Mouse (Mus musculus) limb, embryonic 14.5 days (tissue): ENCODE data around the gene Cib1. TPM values are rescaled to one million over a fixed set of nuclear protein-coding genes. Genes with fewer than 3 reads are reported as not detected.

ENCODE experiments used
- ATAC-seq: fragments of 200-750 bp; cut with Nextera tagmentation; 2 replicates; pipeline ENCODE4 v1.8.0; 2017; ENCODE audit warnings: low read depth, moderate number of reproducible peaks, moderate TSS enrichment; ENCODE audit not compliant: low FRiP score
- DNase-seq: peaks from one replicate; pipeline ENCODE4 v3.0.0-alpha.2; 2015; ENCODE audit warnings: low spot score
- H3K27ac ChIP-seq: fragments of 300-500 bp; sonication (generic); replicated peaks from 2 replicates; pipeline ENCODE4 v1.5.1; 2014; ENCODE audit warnings: low read depth, mild to moderate bottlenecking, low read length, moderate library complexity, mixed read lengths
- H3K27me3 ChIP-seq: fragments of 300-500 bp; sonication (generic); 2 replicates; pipeline ENCODE4 v1.6.1; 2014; ENCODE audit warnings: low read length, mixed read lengths; ENCODE audit not compliant: control insufficient read depth, insufficient read depth
- H3K36me3 ChIP-seq: fragments of 300-500 bp; sonication (generic); 2 replicates; pipeline ENCODE4 v1.6.1; 2014; ENCODE audit warnings: mild to moderate bottlenecking, low read length, moderate library complexity, mixed read lengths; ENCODE audit not compliant: control insufficient read depth, insufficient read depth
- H3K4me1 ChIP-seq: fragments of 300-500 bp; sonication (generic); 2 replicates; pipeline ENCODE4 v1.6.1; 2014; ENCODE audit warnings: antibody characterized with exemption, low read length, mixed read lengths; ENCODE audit not compliant: control insufficient read depth, insufficient read depth
- H3K4me2 ChIP-seq: fragments of 300-500 bp; sonication (generic); replicated peaks from 2 replicates; pipeline ENCODE4 v1.6.1; 2014; ENCODE audit warnings: low read depth, mild to moderate bottlenecking, low read length, moderate library complexity; ENCODE audit not compliant: severe bottlenecking
- H3K4me3 ChIP-seq: fragments of 300-500 bp; sonication (generic); replicated peaks from 2 replicates; pipeline ENCODE4 v1.5.1; 2014; ENCODE audit warnings: low read length
- H3K9ac ChIP-seq: fragments of 300-500 bp; sonication (generic); 2 replicates; pipeline ENCODE4 v1.6.1; 2014; ENCODE audit warnings: mild to moderate bottlenecking, low read depth, low read length, moderate library complexity; ENCODE audit not compliant: severe bottlenecking
- H3K9me3 ChIP-seq: fragments of 300-500 bp; sonication (generic); 2 replicates; pipeline ENCODE4 v1.6.1; 2016; ENCODE audit warnings: low read length; ENCODE audit not compliant: control insufficient read depth
- POLR2A ChIP-seq: fragments of 200-500 bp; IDR thresholded peaks from 2 replicates; pipeline ENCODE4 v1.8.0; 2012; ENCODE audit warnings: inconsistent platforms, mild to moderate bottlenecking, moderate library complexity, borderline replicate concordance; ENCODE audit not compliant: insufficient read depth, insufficient read length; ENCODE audit errors: extremely low read depth
- WGBS: fragments of 180-500 bp; shearing (Covaris S2); extraction: QIAGEN DNeasy Blood & Tissue Kit; methylation state at CpG from one replicate; pipeline ENCODE4 v1.1.7; 2014; 5-methylcytosine and 5-hydroxymethylcytosine counted together
- polyA plus RNA-seq, 2 experiments: library from polyadenylated mRNA; depleted of rRNA in 1 of 2; stranded (reverse) in 1 of 2; unstranded in 1 of 2; fragments of >200 nt; fragmentation: Nextera tagmentation in 1 of 2; extraction: Ambion mirVana in 1 of 2; gene quantifications; 2 replicates each; pipeline versions ENCODE4 v1.2.1 to v1.2.3; 2012 to 2014

Cib1 gene
- polyA plus RNA-seq, 2 experiments, result 37.8 to 66.1 TPM

DNA sequence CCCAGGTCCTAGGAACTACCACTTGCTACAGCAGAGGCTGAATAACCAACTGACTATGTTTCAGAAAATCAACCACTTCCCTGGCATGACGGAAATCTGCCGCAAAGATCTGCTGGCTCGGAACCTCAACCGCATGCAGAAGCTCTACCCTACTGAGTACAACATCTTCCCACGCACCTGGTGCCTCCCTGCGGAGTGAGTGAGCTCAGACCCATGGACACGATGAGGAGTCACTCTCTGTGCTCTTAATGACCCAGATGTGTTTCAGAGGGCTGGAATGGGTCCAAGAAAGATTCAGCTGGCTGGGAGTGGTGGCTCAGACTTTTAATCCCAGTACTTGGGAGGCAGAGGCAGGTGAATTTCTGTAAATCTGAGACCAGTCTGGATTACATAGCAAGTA is 19.8 kb upstream of the Cib1 start:
- no peaks in the 10 kb centered on the region for H3K27me3 ChIP-seq
- H3K4me1 ChIP-seq, result no peaks in the 10 kb centered on the region
- DNase-seq (no peak), ATAC-seq (no peak)
- no peak for TF ChIP-seq POLR2A
- 79% methylated on average over 7 of the region's 7 CpGs for WGBS
- H3K27ac ChIP-seq, result no peak overlapping the region
- no peak overlapping the region for H3K4me2 ChIP-seq
- no peaks in the 10 kb centered on the region for H3K9me3 ChIP-seq
- no peak overlapping the region for H3K4me3 ChIP-seq
- H3K36me3 ChIP-seq, result no peaks in the 10 kb centered on the region
- no peak overlapping the region for H3K9ac ChIP-seq

DNA sequence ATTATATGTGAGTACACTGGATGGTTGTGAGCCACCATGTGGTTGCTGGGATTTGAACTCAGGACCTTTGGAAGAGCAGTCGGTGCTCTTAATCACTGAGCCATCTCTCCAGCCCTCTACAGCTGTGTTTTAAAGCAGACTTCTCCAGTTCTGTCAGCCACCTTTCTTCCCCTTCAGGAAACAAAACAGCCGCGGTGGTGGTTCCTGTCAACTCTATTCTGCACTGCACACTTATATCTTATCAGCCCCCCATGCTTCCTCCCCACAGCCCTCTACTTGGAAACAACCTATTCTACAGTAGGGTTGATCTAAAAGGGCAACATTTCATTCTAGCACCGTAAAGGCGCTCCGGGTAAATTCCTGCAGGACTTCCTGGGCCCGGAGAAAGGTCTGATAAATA is 14.2 kb upstream of the Cib1 start:
- H3K4me3 ChIP-seq, result peak overlapping the region; percentile 52
- no peaks in the 10 kb centered on the region for H3K36me3 ChIP-seq
- H3K4me2 ChIP-seq, result peak overlapping the region; percentile 63
- H3K9me3 ChIP-seq, result peaks cover 3% of the 10 kb centered on the region; the same call in 1 of the 2 replicates
- 68% methylated on average over 7 of the region's 7 CpGs for WGBS
- no peaks in the 10 kb centered on the region for H3K4me1 ChIP-seq
- H3K27me3 ChIP-seq, result no peaks in the 10 kb centered on the region
- DNase-seq (no peak), ATAC-seq (no peak)
- no peak overlapping the region for H3K9ac ChIP-seq
- TF ChIP-seq POLR2A, result no peak
- no peak overlapping the region for H3K27ac ChIP-seq

DNA sequence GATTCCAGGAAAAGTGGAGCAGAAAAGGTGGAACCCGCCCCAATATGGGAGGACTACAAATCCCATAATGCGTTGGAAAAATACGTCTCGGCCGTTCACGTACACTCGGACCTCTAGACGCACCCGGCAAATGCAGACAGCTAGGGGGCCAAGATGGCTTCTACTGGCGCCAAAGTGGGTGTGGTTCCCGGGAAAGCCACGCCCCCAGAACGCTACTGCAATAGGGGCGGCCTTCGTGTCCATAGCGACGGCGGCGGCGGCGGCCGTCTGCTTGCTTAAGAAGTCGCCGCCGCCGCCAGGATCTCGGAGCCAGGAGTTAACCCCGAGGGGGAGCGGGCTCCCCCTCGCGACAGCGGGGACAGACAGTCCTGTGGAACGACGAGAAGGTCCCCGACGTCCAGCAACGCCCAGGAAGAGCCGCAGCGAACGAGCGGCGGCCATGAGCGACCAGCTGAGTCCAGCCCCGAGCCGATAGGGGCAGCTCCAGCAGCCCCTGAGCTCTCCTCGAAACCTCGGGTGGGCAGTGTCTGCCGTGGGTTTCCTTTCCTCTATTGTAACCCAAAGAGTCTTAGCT is 13.6 kb upstream of the Cib1 start, which contains the start of gene Ttll13:
Ttll13 (plus strand) TSS at position 229 of the 574 bp plus-strand sequence.
- Histone ChIP-seq H3K4me3 (peak within 1 kb of the TSS; percentile 52), H3K27ac (0 out of 2 replicates have a peak within 1 kb of the TSS, but pooled peaks have one; percentile 53), H3K9ac (peak within 1 kb of the TSS; percentile 54; the same call in 1 of the 2 replicates), H3K4me1 (no peaks in the 10 kb centered on the region), H3K27me3 (no peaks in the 10 kb centered on the region), H3K4me2 (peak within 1 kb of the TSS; percentile 63), H3K36me3 (no peaks in the 10 kb centered on the region), H3K9me3 (peaks cover 3% of the 10 kb centered on the region; the same call in 1 of the 2 replicates)
- WGBS, result under 1% methylated on average over 41 of the region's 48 CpGs
- DNase-seq (peak; percentile 98), ATAC-seq (peak; percentile 99)
- TF ChIP-seq POLR2A, result 0 out of 2 replicates have a peak, but pooled peaks have one; percentile 44

DNA sequence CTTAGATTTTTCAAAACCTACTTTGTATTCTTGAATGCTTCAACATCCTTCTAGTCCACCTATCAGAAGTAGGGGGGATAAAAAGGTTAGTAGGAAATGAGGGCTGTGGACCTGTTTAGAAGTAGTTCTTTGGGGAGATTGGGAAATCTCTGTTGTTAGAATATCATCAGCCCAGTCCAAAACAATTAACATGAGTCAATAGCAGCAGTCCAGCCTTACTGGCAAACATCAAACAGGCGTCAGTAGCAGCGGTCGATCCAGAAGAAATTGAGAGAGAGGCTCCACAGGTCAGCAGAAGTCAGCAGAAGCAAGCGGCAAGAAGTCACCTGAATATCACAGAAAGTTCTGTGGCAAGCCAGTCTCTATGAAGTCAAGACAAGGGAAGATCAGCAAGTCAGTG is 12.2 kb upstream of the Cib1 start:
- Histone ChIP-seq H3K27ac (no peak overlapping the region), H3K36me3 (peaks cover 10% of the 10 kb centered on the region; the same call in 1 of the 2 replicates), H3K27me3 (no peaks in the 10 kb centered on the region), H3K4me3 (no peak overlapping the region), H3K4me2 (no peak overlapping the region), H3K9me3 (peaks cover 3% of the 10 kb centered on the region; the same call in 1 of the 2 replicates), H3K4me1 (no peaks in the 10 kb centered on the region), H3K9ac (no peak overlapping the region)
- TF ChIP-seq POLR2A, result no peak
- ATAC-seq (no peak), DNase-seq (no peak)
- 92% methylated on average over 4 of the region's 4 CpGs for WGBS

DNA sequence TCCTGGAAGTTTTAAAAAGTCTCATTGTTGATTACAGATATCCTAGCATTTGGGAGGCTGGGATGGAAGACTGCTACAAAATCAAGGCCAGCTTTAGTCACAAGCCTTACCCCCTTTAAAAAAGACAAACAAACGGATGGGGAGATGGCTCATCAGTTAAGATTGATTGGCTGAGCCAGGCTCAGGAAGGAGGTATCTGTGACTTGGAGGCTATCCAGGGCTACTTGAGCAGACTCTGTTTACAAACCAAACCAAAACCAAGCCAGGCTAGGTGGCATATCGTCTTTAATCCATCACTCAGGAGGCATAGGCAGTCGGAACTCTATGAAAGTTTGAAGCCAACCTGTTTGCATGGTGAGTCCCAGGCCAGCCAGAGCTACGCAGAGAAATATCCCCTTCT is 9.0 kb upstream of the Cib1 start:
- no peak for ATAC-seq
- Histone ChIP-seq H3K4me2 (no peak overlapping the region), H3K4me3 (no peak overlapping the region), H3K9ac (no peak overlapping the region), H3K36me3 (peaks cover 23% of the 10 kb centered on the region), H3K27ac (no peak overlapping the region), H3K9me3 (peaks cover 3% of the 10 kb centered on the region; the same call in 1 of the 2 replicates), H3K27me3 (no peaks in the 10 kb centered on the region), H3K4me1 (no peaks in the 10 kb centered on the region)
- DNase-seq, result no peak
- no peak for TF ChIP-seq POLR2A
- 85% methylated on average over 4 of the region's 4 CpGs for WGBS
